Mouse (Mus musculus) heart, adult 2 months (tissue): ENCODE measurements around the gene Phf24.
A peak's percentile ranks its signal among the peaks of the same experiment; 100 is the strongest.

Experiments used
- CTCF ChIP-seq: fragments of 200-600 bp; IDR thresholded peaks from 2 replicates; pipeline ENCODE4 v1.8.1; 2022; ENCODE audit warnings: antibody characterized with exemption, mild to moderate bottlenecking, moderate library complexity
- EP300 ChIP-seq: fragments of 200-500 bp; IDR thresholded peaks from 2 replicates; pipeline ENCODE4 v1.6.1; 2011; ENCODE audit warnings: low read depth, low read length, control low read depth; ENCODE audit not compliant: insufficient read depth
- POLR2A ChIP-seq: fragments of 200-500 bp; IDR thresholded peaks from 2 replicates; pipeline ENCODE4 v1.6.1; 2011; ENCODE audit warnings: mild to moderate bottlenecking, low read depth, low read length, control low read depth; ENCODE audit not compliant: insufficient read depth

DNA sequence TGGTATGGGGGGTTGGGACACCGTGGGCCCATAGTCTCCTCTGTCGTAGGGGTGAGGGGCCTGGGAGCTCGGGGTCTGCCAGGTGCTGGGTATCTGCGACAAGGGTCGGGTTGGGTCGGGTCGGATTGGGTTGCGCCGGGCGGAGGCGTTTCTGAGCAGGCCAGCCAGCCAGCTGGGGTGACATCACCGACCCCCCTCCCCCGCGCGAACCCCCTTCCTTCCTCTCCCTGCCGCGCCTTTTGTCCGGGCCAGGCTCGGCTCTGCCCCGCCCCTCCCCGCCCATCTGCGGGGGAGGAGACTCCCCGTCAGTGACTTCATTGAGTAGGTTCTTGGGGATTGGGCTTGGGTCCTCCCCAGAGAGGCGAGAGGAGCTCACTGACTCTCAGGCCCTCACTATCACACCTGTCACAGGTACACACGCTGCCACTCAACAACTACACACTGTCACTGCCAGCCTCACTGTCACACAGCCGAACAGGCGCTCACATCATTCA, 33.7 kb downstream of the Phf24 start:
- TF ChIP-seq POLR2A (peak; percentile 76; the same call in 1 of the 2 replicates), CTCF (no peak), EP300 (0 out of 2 replicates have a peak, but pooled peaks have one; percentile 38)
